Mouse (Mus musculus): ENCODE results near the gene Lamtor5.

GRCm38 (mm10) chr3:107290764-107291381 is 12.2 kb downstream of the Lamtor5 start, which contains the start of gene Slc16a4:
- TF ChIP-seq CTCF (IDR thresholded peaks at IDR 0.05; ENCODE audit: low read depth, low read length) (no peak), POLR2A (IDR thresholded peaks at IDR 0.05; ENCODE audit: extremely low read depth, insufficient read depth, low read length) (no peak)

Data from liver, adult 2 months (tissue).